ENCODE assay signal across 9 mouse cellular contexts in the genomic region with DNA sequence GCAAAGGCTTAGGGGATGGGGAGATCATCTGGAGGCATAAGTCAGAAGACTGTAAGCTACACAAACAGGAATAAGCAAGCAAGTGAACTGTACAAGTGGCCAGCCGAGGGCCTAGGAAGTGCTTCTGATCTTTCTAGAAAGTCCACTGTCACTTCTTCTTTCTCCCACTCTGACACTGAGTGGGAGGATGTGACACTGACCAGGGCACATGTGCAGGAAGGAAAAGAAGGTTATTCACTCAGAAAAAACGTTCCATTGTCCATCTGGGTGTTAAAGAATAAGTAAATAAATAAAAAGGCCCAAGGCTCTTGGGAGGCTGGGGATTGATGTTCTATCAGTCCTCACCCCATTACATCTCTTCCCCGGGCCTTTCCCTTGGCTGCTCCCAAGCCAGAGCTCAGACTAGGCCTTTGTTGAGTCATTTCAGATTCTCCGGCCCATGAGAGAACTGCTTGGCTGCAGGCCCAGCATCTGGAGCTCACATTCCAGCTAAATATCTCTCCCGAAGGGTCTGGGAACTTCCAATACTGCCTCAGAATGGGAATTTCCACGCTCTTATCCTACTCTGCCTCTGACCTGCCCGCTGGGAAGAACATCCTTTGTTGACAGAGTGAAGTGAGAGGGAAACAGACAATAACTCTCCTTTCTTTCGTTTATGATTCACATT. TPM values are rescaled to one million over a fixed set of nuclear protein-coding genes. Genes with fewer than 3 reads are reported as not detected.
DNase-seq lines count a peak whose midpoint lies in the region; ATAC-seq lines count a peak whose summit lies in the region.
"Had no signal": no experiment of that assay in that cellular context is flagged by ENCODE, and none has a peak within 500 bp of the region (broad histone marks: within the 10 kb centered on the region; RNA-seq: fewer than 3 reads in every experiment).

No protein-coding gene starts in this region.

- peak overlapping the region; percentile 80 for H3K27ac ChIP-seq in embryonic facial prominence, embryonic 12.5 days
- H3K27ac ChIP-seq in embryonic facial prominence, embryonic 10.5 days (replicated peaks): no peak overlapping the region
- peak overlapping the region; percentile 86 for H3K27ac ChIP-seq in heart, embryonic 12.5 days (ENCODE audit: poor library complexity, severe bottlenecking)
- H3K27ac ChIP-seq in kidney, embryonic 15.5 days: peak overlapping the region; percentile 64
- H3K27ac ChIP-seq in macrophage: peak overlapping the region; percentile 66

- DNase-seq in embryonic facial prominence, embryonic 10.5 days (ENCODE audit: low spot score): no peak
- peak; percentile 71 for DNase-seq in adrenal gland, postnatal 10 days
- DNase-seq in cerebellum, adult 18-20 months: no peak
- DNase-seq in left cerebral cortex, adult 9 months (ENCODE audit: low spot score in 2 of 2): no peak

- H3K9me3 ChIP-seq in embryonic facial prominence, embryonic 12.5 days: no peaks in the 10 kb centered on the region
- H3K9me3 ChIP-seq in embryonic facial prominence, embryonic 10.5 days: no peaks in the 10 kb centered on the region
- no peaks in the 10 kb centered on the region for H3K9me3 ChIP-seq in heart, embryonic 12.5 days (replicated peaks)
- no peaks in the 10 kb centered on the region for H3K9me3 ChIP-seq in kidney, embryonic 15.5 days (replicated peaks)

- H3K36me3 ChIP-seq in embryonic facial prominence, embryonic 12.5 days: no peaks in the 10 kb centered on the region
- no peaks in the 10 kb centered on the region for H3K36me3 ChIP-seq in embryonic facial prominence, embryonic 10.5 days (replicated peaks)
- no peaks in the 10 kb centered on the region for H3K36me3 ChIP-seq in heart, embryonic 12.5 days
- H3K36me3 ChIP-seq in kidney, embryonic 15.5 days: no peaks in the 10 kb centered on the region
- no peaks in the 10 kb centered on the region for H3K36me3 ChIP-seq in macrophage (ENCODE audit: inconsistent target)

- no peaks in the 10 kb centered on the region for H3K27me3 ChIP-seq in embryonic facial prominence, embryonic 12.5 days
- H3K27me3 ChIP-seq in embryonic facial prominence, embryonic 10.5 days (replicated peaks; ENCODE audit: low read depth, poor library complexity, severe bottlenecking): no peaks in the 10 kb centered on the region
- H3K27me3 ChIP-seq in heart, embryonic 12.5 days (replicated peaks): no peaks in the 10 kb centered on the region
- no peaks in the 10 kb centered on the region for H3K27me3 ChIP-seq in kidney, embryonic 15.5 days

- H3K4me3 ChIP-seq in embryonic facial prominence, embryonic 12.5 days: no peak overlapping the region
- no peak overlapping the region for H3K4me3 ChIP-seq in embryonic facial prominence, embryonic 10.5 days
- no peak overlapping the region for H3K4me3 ChIP-seq in heart, embryonic 12.5 days
- no peak overlapping the region for H3K4me3 ChIP-seq in kidney, embryonic 15.5 days (replicated peaks)
- no peak overlapping the region for H3K4me3 ChIP-seq in macrophage (ENCODE audit: inconsistent target)

- H3K4me1 ChIP-seq in embryonic facial prominence, embryonic 12.5 days: 0 out of 2 replicates have a peak, but pooled peaks cover 8% of the 10 kb centered on the region
- H3K4me1 ChIP-seq in embryonic facial prominence, embryonic 10.5 days: 0 out of 2 replicates have a peak, but pooled peaks cover 5% of the 10 kb centered on the region
- H3K4me1 ChIP-seq in heart, embryonic 12.5 days (replicated peaks): peaks cover 29% of the 10 kb centered on the region
- H3K4me1 ChIP-seq in kidney, embryonic 15.5 days: peaks cover 20% of the 10 kb centered on the region; the same call in 1 of the 2 replicates

- H3K9ac ChIP-seq in embryonic facial prominence, embryonic 12.5 days: no peak overlapping the region
- no peak overlapping the region for H3K9ac ChIP-seq in heart, embryonic 12.5 days
- no peak overlapping the region for H3K9ac ChIP-seq in kidney, embryonic 15.5 days

- H3K4me2 ChIP-seq in embryonic facial prominence, embryonic 12.5 days (replicated peaks): no peak overlapping the region
- no peak overlapping the region for H3K4me2 ChIP-seq in heart, embryonic 12.5 days
- no peak overlapping the region for H3K4me2 ChIP-seq in kidney, embryonic 15.5 days

- WGBS in embryonic facial prominence, embryonic 12.5 days: 37% methylated on average over 8 of the region's 8 CpGs
- 61% methylated on average over 8 of the region's 8 CpGs for WGBS in embryonic facial prominence, embryonic 10.5 days
- WGBS in heart, embryonic 12.5 days: 23% methylated on average over 8 of the region's 8 CpGs
- 45% methylated on average over 8 of the region's 8 CpGs for WGBS in kidney, embryonic 15.5 days
- 72% methylated on average over 8 of the region's 8 CpGs for WGBS in macrophage (ENCODE audit: missing documents)

- H3K79me2 ChIP-seq in macrophage (ENCODE audit: inconsistent target): peaks cover 19% of the 10 kb centered on the region

- ATAC-seq in embryonic facial prominence, embryonic 12.5 days (ENCODE audit: insufficient number of reproducible peaks, insufficient read depth, low FRiP score, low TSS enrichment): no peak
- peak; percentile 66; the same call in 1 of the 2 replicates for ATAC-seq in heart, embryonic 12.5 days (ENCODE audit: insufficient number of reproducible peaks, low FRiP score)
- no peak for ATAC-seq in kidney, embryonic 15.5 days (replicated peaks; ENCODE audit: low FRiP score)

RNA-seq across cellular contexts. Expression of a gene that starts 2.6 kb away (rescaled TPM):
- 2.7 and 3.1 TPM in 2 replicates for polyA plus RNA-seq in embryonic facial prominence, embryonic 12.5 days (2016; fragmentation: Nextera tagmentation; extraction: Ambion mirVana)
- 0.26 TPM in 1 of 2 replicates, not detected in the other for polyA plus RNA-seq in embryonic facial prominence, embryonic 10.5 days (2016; fragmentation: Nextera tagmentation; extraction: Ambion mirVana)
- 1 to 10 TPM in 1 of 2 experiments, under 1 TPM in 1; 0.33 to 1.6 TPM for total RNA-seq in adrenal gland, postnatal 10 days (2021)
- polyA plus RNA-seq in heart, embryonic 12.5 days (2016; fragmentation: Nextera tagmentation; extraction: Ambion mirVana): 8.0 and 8.8 TPM in 2 replicates
- 1.6 TPM in 2 replicates for polyA plus RNA-seq in kidney, embryonic 15.5 days (2015; fragmentation: Nextera tagmentation; extraction: Ambion mirVana)
- 1,000 to 10,000 TPM in 1 of 26 experiments, 100 to 1,000 TPM in 20, 10 to 100 TPM in 5; 19.2 to 1,498 (median 228) TPM for total RNA-seq in macrophage (2018; cell fraction: chromatin; rRNA removed)
- total RNA-seq in macrophage (2018; cell fraction: cytosol; rRNA removed): 1,000 to 10,000 TPM in 10 of 26 experiments, 100 to 1,000 TPM in 13, 10 to 100 TPM in 3; 77.3 to 3,885 (median 584) TPM
- 1,000 to 10,000 TPM in 12 of 26 experiments, 100 to 1,000 TPM in 13, 10 to 100 TPM in 1; 57.9 to 3,876 (median 952) TPM for total RNA-seq in macrophage (2018; cell fraction: nucleus; rRNA removed)
- 58.0 to 939 TPM (median 78.4 TPM) in 3 replicates for polyA plus RNA-seq in macrophage (2018)

RNA-seq across cellular contexts. Expression of a gene that starts 5.6 kb away (rescaled TPM):
- polyA plus RNA-seq in embryonic facial prominence, embryonic 12.5 days (2016; fragmentation: Nextera tagmentation; extraction: Ambion mirVana): not detected in 2 replicates
- not detected in 2 replicates for polyA plus RNA-seq in embryonic facial prominence, embryonic 10.5 days (2016; fragmentation: Nextera tagmentation; extraction: Ambion mirVana)
- not detected for total RNA-seq in adrenal gland, postnatal 10 days (2021)
- not detected in 2 replicates for polyA plus RNA-seq in heart, embryonic 12.5 days (2016; fragmentation: Nextera tagmentation; extraction: Ambion mirVana)
- polyA plus RNA-seq in kidney, embryonic 15.5 days (2015; fragmentation: Nextera tagmentation; extraction: Ambion mirVana): not detected in 2 replicates
- total RNA-seq in macrophage (2018; cell fraction: chromatin; rRNA removed): not detected
- not detected for total RNA-seq in macrophage (2018; cell fraction: cytosol; rRNA removed)
- total RNA-seq in macrophage (2018; cell fraction: nucleus; rRNA removed): not detected
- polyA plus RNA-seq in macrophage (2018): not detected in 3 replicates
- polyA plus RNA-seq: cortical plate, adult 2 months had no signal

RNA-seq across cellular contexts. Expression of a gene that starts 12.7 kb away (rescaled TPM):
- polyA plus RNA-seq in embryonic facial prominence, embryonic 12.5 days (2016; fragmentation: Nextera tagmentation; extraction: Ambion mirVana): 1.2 and 1.5 TPM in 2 replicates
- 0.19 TPM in 1 of 2 replicates, not detected in the other for polyA plus RNA-seq in embryonic facial prominence, embryonic 10.5 days (2016; fragmentation: Nextera tagmentation; extraction: Ambion mirVana)
- 1 to 10 TPM in 1 of 2 experiments, not detected in 1; 1.0 TPM for total RNA-seq in adrenal gland, postnatal 10 days (2021)
- 2.6 and 3.9 TPM in 2 replicates for polyA plus RNA-seq in heart, embryonic 12.5 days (2016; fragmentation: Nextera tagmentation; extraction: Ambion mirVana)
- 0.93 TPM in 2 replicates for polyA plus RNA-seq in kidney, embryonic 15.5 days (2015; fragmentation: Nextera tagmentation; extraction: Ambion mirVana)
- total RNA-seq in macrophage (2018; cell fraction: chromatin; rRNA removed): 1,000 to 10,000 TPM in 1 of 26 experiments, 100 to 1,000 TPM in 21, 10 to 100 TPM in 4; 14.4 to 1,116 (median 244) TPM
- 1,000 to 10,000 TPM in 10 of 26 experiments, 100 to 1,000 TPM in 13, 10 to 100 TPM in 3; 66.4 to 3,319 (median 600) TPM for total RNA-seq in macrophage (2018; cell fraction: cytosol; rRNA removed)
- 1,000 to 10,000 TPM in 13 of 26 experiments, 100 to 1,000 TPM in 12, 10 to 100 TPM in 1; 64.5 to 3,972 (median 989) TPM for total RNA-seq in macrophage (2018; cell fraction: nucleus; rRNA removed)
- 66.8 to 1,194 TPM (median 74.2 TPM) in 3 replicates for polyA plus RNA-seq in macrophage (2018)

RNA-seq across cellular contexts. Expression of a gene that starts 24.8 kb away (rescaled TPM):
- 1.1 and 1.5 TPM in 2 replicates for polyA plus RNA-seq in embryonic facial prominence, embryonic 12.5 days (2016; fragmentation: Nextera tagmentation; extraction: Ambion mirVana)
- polyA plus RNA-seq in embryonic facial prominence, embryonic 10.5 days (2016; fragmentation: Nextera tagmentation; extraction: Ambion mirVana): not detected in 2 replicates
- 1 to 10 TPM; 7.8 to 9.2 TPM for total RNA-seq in adrenal gland, postnatal 10 days (2021)
- 0.15 TPM in 1 of 2 replicates, not detected in the other for polyA plus RNA-seq in heart, embryonic 12.5 days (2016; fragmentation: Nextera tagmentation; extraction: Ambion mirVana)
- polyA plus RNA-seq in kidney, embryonic 15.5 days (2015; fragmentation: Nextera tagmentation; extraction: Ambion mirVana): 11.9 and 12.4 TPM in 2 replicates
- not detected for total RNA-seq in macrophage (2018; cell fraction: chromatin; rRNA removed)
- not detected for total RNA-seq in macrophage (2018; cell fraction: cytosol; rRNA removed)
- 1 to 10 TPM in 1 of 26 experiments, not detected in 25; 1.2 TPM for total RNA-seq in macrophage (2018; cell fraction: nucleus; rRNA removed)
- not detected in 3 replicates for polyA plus RNA-seq in macrophage (2018)
- polyA plus RNA-seq: cortical plate, adult 2 months had no signal

Comparison
In these comparisons a context has a peak if more than half of its experiments do, and no peak if none do; other contexts are left out.
1. RNA of a gene that starts 12.7 kb away (polyA plus RNA-seq): 66.8 to 1,194 TPM in macrophage; 2.6 to 3.9 TPM in heart, embryonic 12.5 days, 1.2 to 1.5 TPM in embryonic facial prominence, embryonic 12.5 days, 0.93 TPM in kidney, embryonic 15.5 days and 0.19 TPM in embryonic facial prominence, embryonic 10.5 days; every median in the first group is over 10 times any median in the second.